Mouse (Mus musculus) forebrain, embryonic 11.5 days (tissue): ENCODE results near the gene Magi2. TPM values are rescaled to one million over a fixed set of nuclear protein-coding genes. Genes with fewer than 3 reads are reported as not detected.

ENCODE experiments used
- ATAC-seq: fragments of 200-750 bp; cut with Nextera tagmentation; replicated peaks from 2 replicates; pipeline ENCODE4 v1.8.0; 2017; ENCODE audit warnings: moderate TSS enrichment; ENCODE audit not compliant: low FRiP score
- DNase-seq: peaks from one replicate; pipeline ENCODE4 v3.0.0-alpha.2; 2017; ENCODE audit warnings: low spot score
- H3K27ac ChIP-seq: fragments of 300-500 bp; sonication (generic); 2 replicates; pipeline ENCODE4 v1.5.1; 2014; ENCODE audit warnings: low read depth, low read length
- H3K27me3 ChIP-seq: fragments of 300-500 bp; sonication (generic); 2 replicates; pipeline ENCODE4 v1.6.1; 2014; ENCODE audit warnings: mild to moderate bottlenecking, low read length, mixed read lengths; ENCODE audit not compliant: control insufficient read depth, insufficient read depth
- H3K36me3 ChIP-seq: fragments of 300-500 bp; sonication (generic); 2 replicates; pipeline ENCODE4 v1.6.1; 2014; ENCODE audit warnings: mild to moderate bottlenecking, low read length, moderate library complexity, mixed read lengths; ENCODE audit not compliant: control insufficient read depth, insufficient read depth
- H3K4me1 ChIP-seq: fragments of 300-500 bp; sonication (generic); replicated peaks from 2 replicates; pipeline ENCODE4 v1.6.1; 2014; ENCODE audit warnings: low read length, mixed read lengths; ENCODE audit not compliant: control insufficient read depth, insufficient read depth
- H3K4me2 ChIP-seq: fragments of 300-500 bp; sonication (generic); 2 replicates; pipeline ENCODE4 v1.6.1; 2014; ENCODE audit warnings: low read depth, mild to moderate bottlenecking, low read length, moderate library complexity, mixed read lengths; ENCODE audit not compliant: severe bottlenecking
- H3K4me3 ChIP-seq: fragments of 300-500 bp; sonication (generic); 2 replicates; pipeline ENCODE4 v1.5.1; 2014; ENCODE audit warnings: low read depth, low read length
- H3K9ac ChIP-seq: fragments of 300-500 bp; sonication (generic); 2 replicates; pipeline ENCODE4 v1.6.1; 2014; ENCODE audit warnings: low read length
- H3K9me3 ChIP-seq: fragments of 300-500 bp; sonication (generic); 2 replicates; pipeline ENCODE4 v1.6.1; 2016; ENCODE audit warnings: low read length, mixed read lengths; ENCODE audit not compliant: control insufficient read depth
- WGBS: fragments of 180-500 bp; shearing (Covaris S2); extraction: QIAGEN DNeasy Blood & Tissue Kit; methylation state at CpG from one replicate; pipeline ENCODE4 v1.1.7; 2014; 5-methylcytosine and 5-hydroxymethylcytosine counted together
- polyA plus RNA-seq: library from polyadenylated mRNA; unstranded; fragments of >200 nt; fragmentation: Nextera tagmentation; extraction: Ambion mirVana; gene quantifications from 2 replicates; pipeline ENCODE4 v1.2.1, GENCODE M21; 2014

Gene Magi2
- polyA plus RNA-seq, 1 experiment from 2014 or later, result 10.2 TPM

- no peak overlapping the region for H3K9ac ChIP-seq
- ATAC-seq (no peak), DNase-seq (no peak)
- H3K9me3 ChIP-seq, result no peaks in the 10 kb centered on the region
- H3K27me3 ChIP-seq, result no peaks in the 10 kb centered on the region
- H3K4me2 ChIP-seq, result no peak overlapping the region
- H3K4me3 ChIP-seq, result no peak overlapping the region
- H3K4me1 ChIP-seq, result no peaks in the 10 kb centered on the region
- no peaks in the 10 kb centered on the region for H3K36me3 ChIP-seq
- WGBS, result 83% methylated on average over 8 of the region's 8 CpGs
- H3K27ac ChIP-seq, result no peak overlapping the region
Measured at GRCm38 (mm10) chr5:19901625-19902024, 674.8 kb downstream of the Magi2 start.

- Histone ChIP-seq H3K9ac (no peak overlapping the region), H3K27ac (no peak overlapping the region), H3K4me1 (peaks cover 3% of the 10 kb centered on the region; the same call in 1 of the 2 replicates), H3K4me2 (no peak overlapping the region), H3K4me3 (no peak overlapping the region), H3K36me3 (no peaks in the 10 kb centered on the region), H3K27me3 (no peaks in the 10 kb centered on the region), H3K9me3 (no peaks in the 10 kb centered on the region)
- WGBS, result 63% methylated on average over 4 of the region's 4 CpGs
- peak; percentile 37 for ATAC-seq
- DNase-seq, result no peak
Measured at GRCm38 (mm10) chr5:19906636-19907035, 679.8 kb downstream of the Magi2 start.

GRCm38 (mm10) chr5:19907381-19907982, 680.6 kb downstream of the Magi2 start:
- Histone ChIP-seq H3K9me3 (no peaks in the 10 kb centered on the region), H3K36me3 (no peaks in the 10 kb centered on the region), H3K4me2 (peak overlapping the region; percentile 81), H3K27me3 (no peaks in the 10 kb centered on the region), H3K4me1 (peaks cover 3% of the 10 kb centered on the region; the same call in 1 of the 2 replicates), H3K4me3 (peak overlapping the region; percentile 48), H3K27ac (no peak overlapping the region), H3K9ac (peak overlapping the region; percentile 58)
- under 1% methylated on average over 12 of the region's 12 CpGs for WGBS
- ATAC-seq, result peak; percentile 81
- DNase-seq, result peak; percentile 60

GRCm38 (mm10) chr5:19907983-19908705, 681.3 kb downstream of the Magi2 start:
- Histone ChIP-seq H3K4me1 (peaks cover 3% of the 10 kb centered on the region; the same call in 1 of the 2 replicates), H3K27me3 (no peaks in the 10 kb centered on the region), H3K9me3 (no peaks in the 10 kb centered on the region), H3K4me2 (peak overlapping the region; percentile 81), H3K4me3 (peak overlapping the region; percentile 48), H3K36me3 (no peaks in the 10 kb centered on the region), H3K27ac (no peak overlapping the region), H3K9ac (peak overlapping the region; percentile 58)
- DNase-seq (peak; percentile 64), ATAC-seq (peak; percentile 40)
- WGBS, result 4% methylated on average over 16 of the region's 16 CpGs

- Histone ChIP-seq H3K4me3 (peak overlapping the region; percentile 48), H3K4me1 (peaks cover 3% of the 10 kb centered on the region; the same call in 1 of the 2 replicates), H3K27me3 (no peaks in the 10 kb centered on the region), H3K36me3 (no peaks in the 10 kb centered on the region), H3K9ac (peak overlapping the region; percentile 58), H3K4me2 (peak overlapping the region; percentile 81), H3K27ac (no peak overlapping the region), H3K9me3 (no peaks in the 10 kb centered on the region)
- ATAC-seq, result no peak
- no peak for DNase-seq
- 3% methylated on average over 5 of the region's 5 CpGs for WGBS
Measured at GRCm38 (mm10) chr5:19908706-19909060, 681.8 kb downstream of the Magi2 start.

GRCm38 (mm10) chr5:19909071-19909470, 682.2 kb downstream of the Magi2 start:
- Histone ChIP-seq H3K9me3 (no peaks in the 10 kb centered on the region), H3K9ac (peak overlapping the region; percentile 58), H3K4me1 (peaks cover 3% of the 10 kb centered on the region; the same call in 1 of the 2 replicates), H3K36me3 (no peaks in the 10 kb centered on the region), H3K4me2 (peak overlapping the region; percentile 81), H3K27me3 (no peaks in the 10 kb centered on the region), H3K27ac (no peak overlapping the region), H3K4me3 (peak overlapping the region; percentile 48)
- ATAC-seq (no peak), DNase-seq (peak; percentile 53)
- 2% methylated on average over 11 of the region's 11 CpGs for WGBS

- no peaks in the 10 kb centered on the region for H3K36me3 ChIP-seq
- H3K4me2 ChIP-seq, result peak overlapping the region; percentile 81
- no peaks in the 10 kb centered on the region for H3K27me3 ChIP-seq
- DNase-seq (no peak), ATAC-seq (no peak)
- peak overlapping the region; percentile 48 for H3K4me3 ChIP-seq
- H3K9me3 ChIP-seq, result no peaks in the 10 kb centered on the region
- WGBS, result 68% methylated on average over 7 of the region's 7 CpGs
- peaks cover 3% of the 10 kb centered on the region; the same call in 1 of the 2 replicates for H3K4me1 ChIP-seq
- no peak overlapping the region for H3K27ac ChIP-seq
- H3K9ac ChIP-seq, result peak overlapping the region; percentile 27; the same call in 1 of the 2 replicates
Measured at GRCm38 (mm10) chr5:19909664-19910063, 682.8 kb downstream of the Magi2 start.

GRCm38 (mm10) chr5:19932102-19932501, 705.3 kb downstream of the Magi2 start:
- Histone ChIP-seq H3K9ac (no peak overlapping the region), H3K9me3 (no peaks in the 10 kb centered on the region), H3K27ac (no peak overlapping the region), H3K36me3 (no peaks in the 10 kb centered on the region), H3K4me3 (no peak overlapping the region), H3K27me3 (no peaks in the 10 kb centered on the region), H3K4me1 (no peaks in the 10 kb centered on the region), H3K4me2 (no peak overlapping the region)
- ATAC-seq (no peak), DNase-seq (no peak)
- 83% methylated on average over 3 of the region's 3 CpGs for WGBS
